Mouse (Mus musculus): Measurements from ENCODE around the gene Rad51c. TPM values are rescaled to one million over a fixed set of nuclear protein-coding genes. Genes with fewer than 3 reads are reported as not detected.

The Rad51c gene
- total and polyA plus RNA-seq, 3 experiments, result 0.74 to 4.4 (median 3.8) TPM

GRCm38 (mm10) chr11:87357317-87358300, 47.1 kb downstream of the Rad51c start:
- Histone ChIP-seq H3K36me3 (replicated peaks) (no peaks in the 10 kb centered on the region), H3K9me3 (replicated peaks) (peaks cover 7% of the 10 kb centered on the region; the same call in 1 of the 2 replicates), H3K27me3 (ENCODE audit: insufficient read depth, low read length) (peaks cover 19% of the 10 kb centered on the region), H3K4me3 (ENCODE audit: low read depth, low read length) (no peak overlapping the region), H3K4me1 (ENCODE audit: insufficient read depth, low read depth, low read length) (no peaks in the 10 kb centered on the region)
- TF ChIP-seq TAL1 (conservative IDR thresholded peaks at IDR 0.05; ENCODE audit: low read depth, low read length) (no peak), GATA1 (IDR thresholded peaks at IDR 0.05; ENCODE audit: borderline replicate concordance, low read length) (no peak), POLR2AphosphoS5 (IDR thresholded peaks at IDR 0.05; ENCODE audit: insufficient replicate concordance, low read depth, low read length) (no peak), GATA2 (IDR thresholded peaks at IDR 0.05; ENCODE audit: borderline replicate concordance, low read depth, low read length) (no peak), CTCF (IDR thresholded peaks at IDR 0.05; ENCODE audit: low read depth, low read length) (no peak)
- DNase-seq (ENCODE audit: low spot score) (no peak), ATAC-seq (ENCODE audit: extremely low read depth, insufficient number of reproducible peaks, low FRiP score, poor library complexity, severe bottlenecking) (no peak)

DNA sequence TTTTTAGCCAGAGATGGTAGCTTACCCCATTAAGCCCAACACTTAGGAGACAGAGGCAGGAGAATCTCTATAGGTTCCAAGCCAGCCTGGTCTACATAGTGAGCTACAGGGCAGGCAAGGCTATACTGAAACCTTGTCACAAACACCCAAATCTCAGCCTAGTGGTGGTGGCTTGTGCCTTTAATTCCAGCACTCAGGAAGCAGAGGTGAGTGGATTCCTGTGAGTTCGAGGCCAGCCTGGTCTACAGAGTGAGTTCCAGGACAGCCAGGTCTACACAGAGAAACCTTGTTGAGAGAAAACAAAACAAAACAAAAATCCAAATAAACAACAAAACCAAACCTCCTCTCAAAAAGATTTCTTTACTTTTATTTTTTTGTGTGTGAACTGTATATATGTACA, 49.9 kb downstream of the Rad51c start:
- TF ChIP-seq CTCF (IDR thresholded peaks at IDR 0.05; ENCODE audit: low read depth, low read length), result no peak
- no peak for TF ChIP-seq GATA2 (IDR thresholded peaks at IDR 0.05; ENCODE audit: borderline replicate concordance, low read depth, low read length)
- TF ChIP-seq POLR2AphosphoS5 (IDR thresholded peaks at IDR 0.05; ENCODE audit: insufficient replicate concordance, low read depth, low read length), result no peak
- no peak for TF ChIP-seq GATA1 (IDR thresholded peaks at IDR 0.05; ENCODE audit: borderline replicate concordance, low read length)
- no peak for TF ChIP-seq TAL1 (conservative IDR thresholded peaks at IDR 0.05; ENCODE audit: low read depth, low read length)
- Histone ChIP-seq H3K4me1 (ENCODE audit: insufficient read depth, low read depth, low read length) (no peaks in the 10 kb centered on the region), H3K36me3 (replicated peaks) (no peaks in the 10 kb centered on the region), H3K4me3 (ENCODE audit: low read depth, low read length) (no peak overlapping the region), H3K9me3 (replicated peaks) (peaks cover 7% of the 10 kb centered on the region; the same call in 1 of the 2 replicates), H3K27me3 (ENCODE audit: insufficient read depth, low read length) (peaks cover 23% of the 10 kb centered on the region)
- DNase-seq (ENCODE audit: low spot score) (no peak), ATAC-seq (ENCODE audit: extremely low read depth, insufficient number of reproducible peaks, low FRiP score, poor library complexity, severe bottlenecking) (no peak)

- H3K27me3 ChIP-seq (ENCODE audit: insufficient read depth, low read length), result peaks cover 18% of the 10 kb centered on the region
- H3K4me1 ChIP-seq (ENCODE audit: insufficient read depth, low read depth, low read length), result no peaks in the 10 kb centered on the region
- no peak for DNase-seq (ENCODE audit: low spot score)
- no peak overlapping the region for H3K4me3 ChIP-seq (ENCODE audit: low read depth, low read length)
- ATAC-seq (ENCODE audit: extremely low read depth, insufficient number of reproducible peaks, low FRiP score, poor library complexity, severe bottlenecking), result no peak
- TF ChIP-seq CTCF (IDR thresholded peaks at IDR 0.05; ENCODE audit: low read depth, low read length) (no peak), POLR2AphosphoS5 (IDR thresholded peaks at IDR 0.05; ENCODE audit: insufficient replicate concordance, low read depth, low read length) (no peak), GATA2 (IDR thresholded peaks at IDR 0.05; ENCODE audit: borderline replicate concordance, low read depth, low read length) (no peak), GATA1 (IDR thresholded peaks at IDR 0.05; ENCODE audit: borderline replicate concordance, low read length) (no peak), TAL1 (conservative IDR thresholded peaks at IDR 0.05; ENCODE audit: low read depth, low read length) (no peak)
- H3K9me3 ChIP-seq (replicated peaks), result peaks cover 4% of the 10 kb centered on the region; the same call in 1 of the 2 replicates
- H3K36me3 ChIP-seq (replicated peaks), result no peaks in the 10 kb centered on the region
These were observed 51.0 kb downstream of the Rad51c start for GRCm38 (mm10) chr11:87353646-87354170.

Other genes starting within 250 kb of the Rad51c start
- not detected in 2 replicates for gene Ppm1e, start 45.9 kb downstream of the Rad51c start, total RNA-seq (2014; fragmentation: Nextera tagmentation)
- 0.70 and 0.82 TPM in 2 replicates for gene Ppm1e, start 45.9 kb downstream of the Rad51c start, total RNA-seq (2017)
- not detected in 2 replicates for gene Ppm1e, start 45.9 kb downstream of the Rad51c start, polyA plus RNA-seq (2012)
- not detected in 2 replicates for gene Tex14, start 111 bp upstream of the Rad51c start, total RNA-seq (2014; fragmentation: Nextera tagmentation)
- gene Tex14, start 111 bp upstream of the Rad51c start, total RNA-seq (2017), result 0.12 and 0.16 TPM in 2 replicates
- gene Tex14, start 111 bp upstream of the Rad51c start, polyA plus RNA-seq (2012), result not detected in 2 replicates
- gene Gm11492, start 161.7 kb upstream of the Rad51c start, total RNA-seq (2014; fragmentation: Nextera tagmentation), result not detected in 2 replicates
- 0.05 TPM in 1 of 2 replicates, not detected in the other for gene Gm11492, start 161.7 kb upstream of the Rad51c start, total RNA-seq (2017)
- gene Gm11492, start 161.7 kb upstream of the Rad51c start, polyA plus RNA-seq (2012), result not detected in 2 replicates
- 3.1 TPM in 1 of 2 replicates, not detected in the other for gene Sept4, start 163.9 kb upstream of the Rad51c start, total RNA-seq (2014; fragmentation: Nextera tagmentation)
- gene Sept4, start 163.9 kb upstream of the Rad51c start, total RNA-seq (2017), result 1.2 and 2.6 TPM in 2 replicates
- 0.61 and 0.91 TPM in 2 replicates for gene Sept4, start 163.9 kb upstream of the Rad51c start, polyA plus RNA-seq (2012)
- gene Mtmr4, start 187.2 kb upstream of the Rad51c start, total RNA-seq (2014; fragmentation: Nextera tagmentation), result 14.3 and 15.2 TPM in 2 replicates
- gene Mtmr4, start 187.2 kb upstream of the Rad51c start, total RNA-seq (2017), result 18.2 and 20.2 TPM in 2 replicates
- gene Mtmr4, start 187.2 kb upstream of the Rad51c start, polyA plus RNA-seq (2012), result 5.5 and 7.3 TPM in 2 replicates
- 0.45 TPM in 1 of 2 replicates, not detected in the other for gene Hsf5, start 212.2 kb upstream of the Rad51c start, total RNA-seq (2014; fragmentation: Nextera tagmentation)
- 0.05 and 0.06 TPM in 2 replicates for gene Hsf5, start 212.2 kb upstream of the Rad51c start, total RNA-seq (2017)
- not detected in 2 replicates for gene Hsf5, start 212.2 kb upstream of the Rad51c start, polyA plus RNA-seq (2012)